Mouse (Mus musculus) adrenal gland, adult 8-10 months (tissue): ENCODE data around the gene 1700008O03Rik. TPM values are rescaled to one million over a fixed set of nuclear protein-coding genes. Genes with fewer than 3 reads are reported as not detected.

ENCODE experiments used
- DNase-seq: peaks from one replicate; pipeline ENCODE4 v3.0.0; 2022
- total RNA-seq, 4 experiments: library from RNA; stranded (reverse); gene quantifications; 2 replicates each; pipeline ENCODE4 v1.2.4; 2022

Gene 1700008O03Rik
- total RNA-seq, 4 experiments from 2014 or later: 0.73 to 2.2 (median 1.4) TPM

DNA sequence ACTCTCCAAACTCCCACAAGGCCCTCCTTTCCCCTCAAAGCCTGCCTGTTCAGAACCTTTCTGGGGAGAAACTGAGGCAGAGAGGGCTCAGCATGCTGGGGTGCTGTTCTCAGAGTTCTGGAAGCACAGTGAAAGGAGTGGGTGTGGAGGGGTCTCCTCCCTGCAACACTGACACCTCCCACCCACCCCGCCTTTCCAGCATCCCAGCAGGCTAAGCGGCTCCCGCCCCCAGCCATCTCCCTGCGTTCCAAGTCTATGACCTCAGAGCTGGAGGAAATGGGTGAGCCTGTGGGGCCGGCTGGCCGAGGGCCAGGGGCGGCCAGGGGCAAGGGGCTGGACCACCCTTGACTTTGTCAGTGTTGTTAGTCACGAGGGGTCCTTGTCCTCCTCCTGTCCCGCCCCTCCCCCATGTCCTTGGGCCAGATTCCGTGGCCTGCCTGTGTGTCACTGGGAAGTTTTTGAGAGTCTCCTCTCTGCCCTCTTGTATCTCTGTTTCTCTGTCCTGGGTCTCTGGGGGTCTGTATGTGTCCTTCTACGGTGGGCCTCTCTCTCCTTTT, 42.1 kb downstream of the 1700008O03Rik start:
- no peak for DNase-seq

DNA sequence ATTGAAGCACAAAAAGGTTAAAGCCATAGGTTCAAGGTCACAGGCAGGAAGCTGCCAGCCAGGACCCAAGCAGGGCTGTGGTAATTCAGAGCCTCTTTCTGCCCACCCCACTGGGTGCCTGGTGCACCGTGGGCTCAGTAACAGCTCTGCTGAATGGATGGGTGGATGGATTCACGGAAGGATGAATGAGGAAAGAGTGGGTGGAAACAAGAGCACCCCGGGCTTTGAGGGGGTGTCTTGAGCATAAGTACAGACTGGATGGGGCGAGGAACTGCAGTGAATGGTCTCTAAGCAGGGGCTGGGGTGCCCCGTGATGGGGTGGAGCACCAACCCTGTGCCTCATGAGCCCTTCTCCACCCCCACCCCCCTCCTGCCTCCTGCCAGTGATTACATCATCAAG, 43.9 kb downstream of the 1700008O03Rik start:
- no peak for DNase-seq

DNA sequence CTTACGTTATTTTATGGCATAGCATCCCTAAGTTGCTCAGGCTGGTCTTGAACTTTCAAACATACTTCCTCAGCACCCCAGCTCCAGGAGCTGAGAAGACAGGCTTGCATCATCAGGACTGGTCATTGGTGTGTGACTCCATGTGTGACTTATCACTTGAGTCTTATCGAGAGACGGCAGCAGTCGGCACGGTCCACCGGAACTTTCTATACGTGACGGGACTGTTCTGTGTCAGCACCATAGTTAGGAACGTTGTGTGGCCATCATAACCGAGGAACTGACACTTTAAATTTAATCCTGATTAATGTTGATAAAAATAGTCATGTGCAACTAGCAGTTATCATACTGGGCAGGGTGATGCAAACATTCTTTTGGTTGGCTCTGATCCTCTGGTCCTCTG, 44.5 kb downstream of the 1700008O03Rik start:
- no peak for DNase-seq

DNA sequence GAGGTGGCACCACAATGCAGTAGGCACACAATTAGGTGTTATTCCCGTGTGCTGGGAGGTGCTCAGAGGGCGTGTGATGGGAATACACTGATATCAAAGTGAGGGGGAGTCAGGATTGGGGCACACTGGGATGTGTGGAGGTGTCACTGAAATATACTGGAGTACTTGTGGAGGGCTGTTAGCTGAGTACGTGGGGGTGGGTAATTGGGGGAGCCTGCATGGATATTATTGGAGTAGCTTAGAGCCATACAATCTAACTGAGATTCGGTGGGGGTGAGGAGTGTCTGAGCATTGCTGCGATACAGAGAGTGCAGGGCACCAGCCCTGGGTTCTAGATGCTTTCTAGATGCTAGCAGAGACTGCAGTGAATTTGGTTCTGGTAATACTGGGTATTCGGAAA, 45.4 kb downstream of the 1700008O03Rik start:
- no peak for DNase-seq

DNA sequence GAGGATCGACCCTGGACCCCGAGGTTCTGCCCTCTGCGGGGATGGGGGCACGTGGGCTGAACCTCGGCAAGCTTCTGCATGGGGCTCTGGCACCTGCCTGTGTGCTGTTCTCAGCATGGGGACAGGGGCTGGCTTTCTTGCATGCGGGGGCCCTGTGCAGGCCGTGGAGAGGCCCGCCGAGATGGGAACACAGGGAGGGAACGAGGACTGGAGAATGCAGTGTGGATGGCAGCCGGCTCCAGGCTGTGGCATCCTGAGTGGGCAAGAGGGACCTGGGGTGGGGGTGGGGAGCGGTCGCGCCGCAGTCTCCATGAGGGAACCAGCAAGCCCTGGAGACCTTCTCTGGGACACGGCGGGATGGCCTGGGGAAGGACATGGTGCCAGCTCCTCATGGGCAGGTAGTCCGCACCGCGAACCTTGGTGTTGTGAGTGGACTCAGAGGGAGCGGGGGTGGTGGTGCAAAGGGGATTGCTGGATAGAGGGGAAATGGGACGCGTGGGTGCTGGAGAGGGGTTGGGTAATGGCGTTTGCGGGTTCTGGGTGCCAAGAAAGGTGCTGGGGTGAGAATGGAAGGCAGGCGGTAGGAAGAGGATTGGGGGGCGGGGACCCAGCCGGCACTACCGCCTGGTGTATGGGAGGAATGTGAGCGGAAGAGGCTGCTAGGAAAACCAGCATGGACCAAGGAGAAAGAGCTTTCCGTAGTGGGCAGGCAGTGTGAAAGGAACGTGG, 48.3 kb downstream of the 1700008O03Rik start:
- no peak for DNase-seq

DNA sequence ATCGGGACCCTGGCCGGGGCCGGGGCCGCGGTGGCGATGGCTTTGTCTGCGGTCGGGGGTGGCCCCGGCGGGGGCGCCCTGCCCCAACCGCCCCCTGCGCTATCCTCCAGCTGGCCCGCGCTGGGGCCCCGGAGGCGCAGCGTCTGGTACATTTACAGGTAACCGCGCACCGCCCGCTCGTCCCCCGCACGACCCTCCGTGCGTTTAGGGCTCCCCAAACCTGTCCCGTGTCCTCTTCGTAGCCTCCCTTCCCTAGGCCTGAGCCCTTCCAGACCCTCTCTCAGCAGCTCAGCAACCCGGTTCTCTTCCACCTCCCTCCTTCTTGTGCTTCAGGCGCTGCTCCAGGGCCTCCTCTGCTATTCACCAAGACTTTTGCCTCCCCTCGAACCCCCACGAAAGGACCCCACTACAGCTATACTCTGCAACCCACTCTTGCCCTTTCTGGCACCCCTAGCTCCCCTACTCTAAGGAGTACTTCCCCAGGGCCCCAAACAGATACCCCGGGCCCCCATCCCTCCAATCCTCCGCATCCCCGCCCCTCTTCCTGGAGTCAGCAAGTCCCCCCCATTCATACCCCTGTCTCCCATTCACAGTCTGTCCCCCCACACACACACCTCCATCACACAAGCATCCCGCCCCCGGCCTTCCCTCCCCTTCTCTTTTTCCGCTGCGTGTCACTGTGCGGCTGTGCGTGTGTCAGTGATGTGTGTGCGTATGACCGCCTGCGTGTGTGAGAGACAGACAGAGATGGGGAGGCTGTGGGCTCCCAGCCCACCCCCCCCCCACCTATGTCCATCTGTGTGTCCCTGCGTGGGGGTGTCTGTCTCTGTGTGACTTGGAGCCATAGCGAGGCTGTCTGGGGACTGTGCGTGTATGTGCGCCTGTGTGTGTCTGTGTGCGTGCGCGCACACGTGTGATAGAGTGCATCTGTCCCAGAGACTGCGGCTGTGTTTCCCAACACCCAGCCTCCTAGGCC, 49.3 kb downstream of the 1700008O03Rik start:
- no peak for DNase-seq

DNA sequence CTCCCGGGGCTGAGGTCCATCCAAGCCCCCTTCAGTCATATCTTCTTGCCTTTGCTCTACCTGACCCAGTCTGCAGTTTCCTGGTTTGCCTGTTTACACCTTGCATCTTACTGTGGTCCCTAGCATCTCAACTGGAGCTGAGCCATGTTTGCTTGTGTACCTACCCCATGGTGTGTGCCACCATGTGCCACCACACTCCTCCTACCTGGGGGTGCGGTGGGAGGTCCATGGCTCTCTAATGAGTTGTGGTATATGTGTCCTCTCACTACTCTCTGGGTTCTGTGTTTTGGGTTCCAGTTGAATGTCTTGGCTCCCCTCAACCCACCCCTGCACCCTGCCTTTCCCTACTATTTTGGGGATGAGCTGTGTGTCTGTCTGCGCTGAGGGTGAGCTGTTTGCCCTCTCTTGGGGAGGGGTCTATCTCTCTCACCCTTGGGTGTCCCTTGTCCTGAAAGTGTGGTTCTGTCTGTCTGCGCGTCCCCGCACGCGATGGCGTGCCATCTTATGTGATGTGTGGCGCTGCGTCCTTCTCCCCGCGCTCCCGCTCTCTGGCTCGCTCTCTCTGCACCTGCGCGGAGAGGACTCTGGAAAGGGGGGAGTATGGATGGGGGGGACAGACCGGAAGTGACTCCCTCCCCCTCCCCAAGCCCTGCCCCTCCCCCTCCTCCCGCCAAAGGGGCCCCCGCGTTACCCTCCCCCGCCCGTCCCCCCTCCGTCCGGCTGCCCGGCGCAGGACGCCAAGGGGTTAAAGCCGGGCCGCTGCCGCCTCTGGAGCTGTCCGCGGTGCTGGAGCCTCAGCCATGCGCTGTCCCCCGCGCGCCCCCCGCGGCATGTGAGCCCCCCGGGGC, 50.4 kb downstream of the 1700008O03Rik start:
- DNase-seq: no peak

DNA sequence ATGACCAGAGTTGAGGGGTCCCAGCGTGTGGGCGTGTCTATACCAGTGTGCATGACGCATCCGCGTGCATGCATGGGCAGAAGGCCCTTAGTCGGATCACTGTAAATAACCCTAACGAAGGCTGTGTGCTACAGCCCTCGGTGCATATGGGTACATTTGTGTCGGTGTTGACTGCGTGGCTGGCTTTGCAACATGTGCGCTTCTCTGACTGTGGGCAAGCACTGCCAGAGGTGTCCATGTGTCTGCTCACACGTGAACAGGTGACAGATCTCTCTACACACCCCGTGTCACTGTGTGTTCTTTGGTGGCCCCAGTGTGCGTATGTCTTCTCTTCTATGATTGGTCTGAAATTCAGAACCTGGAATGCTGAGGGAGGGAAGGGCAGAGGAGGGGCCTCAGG, 51.5 kb downstream of the 1700008O03Rik start:
- no peak for DNase-seq

DNA sequence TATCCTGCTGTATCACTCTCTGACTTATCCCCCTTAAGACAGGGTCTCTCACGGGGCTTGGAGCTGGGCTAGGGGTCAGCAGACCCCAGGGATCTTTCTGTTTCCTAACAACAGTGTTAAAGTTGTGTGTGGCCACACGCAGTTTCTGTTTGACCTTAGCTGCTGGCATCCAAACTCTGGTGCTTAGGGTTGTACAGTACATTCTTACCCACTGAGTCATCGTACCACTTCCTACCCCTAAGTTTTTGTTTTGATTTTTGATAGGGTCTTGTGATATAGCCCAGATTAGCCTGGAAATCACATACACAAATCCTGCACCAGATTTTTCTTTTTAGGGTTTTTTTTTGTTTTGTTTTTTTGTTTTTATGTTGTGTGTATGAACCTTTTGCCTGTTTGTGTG, 53.3 kb downstream of the 1700008O03Rik start:
- no peak for DNase-seq

DNA sequence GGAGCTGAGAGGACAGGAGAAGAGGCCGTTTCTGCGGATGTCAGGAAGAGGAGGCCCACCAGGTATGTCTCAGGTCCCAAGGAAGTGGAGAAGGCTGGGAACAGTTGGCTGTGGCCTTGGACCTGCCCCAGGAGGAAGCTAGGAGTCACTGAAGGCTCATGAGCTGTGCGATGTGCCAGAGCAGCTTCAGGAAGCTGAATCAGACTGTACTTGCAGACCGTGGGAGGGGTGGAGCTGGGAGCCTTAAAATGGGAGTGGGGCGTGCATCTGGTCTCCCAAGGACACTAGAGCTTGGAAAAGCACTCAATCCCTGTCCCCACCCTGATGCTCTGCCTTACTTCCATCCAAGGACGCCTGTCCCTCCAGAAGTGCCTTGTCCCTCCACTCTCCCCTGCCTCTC, 59.0 kb downstream of the 1700008O03Rik start:
- DNase-seq: no peak

DNA sequence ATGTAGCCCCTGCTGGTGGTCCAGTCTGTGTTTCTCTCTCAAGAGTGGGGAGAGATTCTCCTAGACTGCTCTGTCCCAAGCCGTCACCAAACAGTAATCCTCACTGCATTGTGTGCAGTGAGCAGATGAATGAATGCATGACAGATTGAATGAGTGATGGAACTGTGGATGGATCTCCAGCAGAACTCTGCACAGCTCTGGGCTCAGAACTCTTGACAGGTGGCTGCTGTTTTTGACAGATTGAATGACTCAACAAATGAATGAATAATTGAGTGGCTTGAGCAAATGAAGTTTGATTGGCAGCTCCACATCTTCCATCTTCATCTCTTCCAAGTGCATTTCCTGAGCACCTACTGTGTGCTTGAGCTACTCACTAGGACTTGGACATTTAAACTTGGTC, 63.3 kb downstream of the 1700008O03Rik start:
- no peak for DNase-seq

DNA sequence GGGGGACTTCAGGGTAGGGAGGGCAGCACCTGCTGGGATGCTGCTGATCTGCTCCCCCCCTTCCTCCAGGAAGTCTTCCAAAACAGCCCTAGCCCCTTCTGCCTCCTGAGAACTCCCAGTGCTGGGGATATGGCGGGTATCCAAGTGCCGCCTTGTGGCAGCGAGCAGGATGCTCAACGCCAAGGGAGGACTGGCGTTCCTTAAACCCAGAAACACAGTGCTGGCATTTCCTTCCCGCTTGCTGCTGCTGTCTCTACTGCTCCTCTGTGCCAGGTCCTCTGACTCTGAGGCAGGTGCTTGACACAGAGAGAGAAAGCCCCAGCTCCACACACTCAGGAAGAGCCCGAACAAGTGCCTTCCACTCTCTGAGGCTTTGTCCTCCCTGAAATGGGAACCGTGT, 64.7 kb downstream of the 1700008O03Rik start:
- no peak for DNase-seq

DNA sequence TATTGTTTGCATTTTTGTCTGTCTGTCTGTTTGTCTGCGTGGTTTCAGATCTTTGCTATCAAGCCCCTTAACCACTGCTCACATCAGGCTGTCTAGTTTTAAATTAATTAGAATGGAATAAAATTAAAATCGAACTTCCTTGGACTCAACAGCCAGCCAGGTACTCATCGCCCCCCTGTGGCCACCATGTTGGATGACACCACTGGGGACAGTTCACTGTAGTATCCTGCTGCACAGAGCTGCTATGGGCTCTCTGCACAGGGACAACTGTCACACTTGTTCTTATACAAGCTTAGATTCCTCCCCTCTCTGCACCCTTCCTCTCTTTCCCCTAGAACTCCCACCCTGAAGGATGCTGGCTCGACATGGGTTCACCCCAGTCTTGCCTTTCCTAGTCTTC, 67.7 kb downstream of the 1700008O03Rik start:
- no peak for DNase-seq

DNA sequence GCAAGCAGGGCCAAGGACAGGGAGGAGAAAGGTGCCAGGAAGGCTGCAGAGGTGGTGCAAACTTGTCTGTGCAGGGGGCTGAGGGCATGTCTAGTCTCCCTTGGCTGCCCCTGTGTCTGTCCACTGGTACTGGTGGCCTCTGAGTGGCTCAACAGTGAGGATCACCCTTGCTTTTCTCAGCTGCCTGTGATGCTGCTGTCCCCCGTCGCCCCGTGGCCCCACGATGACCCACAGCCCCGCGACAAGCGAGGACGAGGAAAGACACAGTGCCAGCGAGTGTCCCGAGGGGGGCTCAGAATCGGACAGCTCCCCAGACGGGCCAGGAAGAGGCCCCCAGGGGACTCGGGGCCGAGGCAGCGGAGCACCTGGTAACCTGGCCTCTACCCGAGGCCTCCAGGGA, 73.1 kb downstream of the 1700008O03Rik start:
- DNase-seq: no peak

DNA sequence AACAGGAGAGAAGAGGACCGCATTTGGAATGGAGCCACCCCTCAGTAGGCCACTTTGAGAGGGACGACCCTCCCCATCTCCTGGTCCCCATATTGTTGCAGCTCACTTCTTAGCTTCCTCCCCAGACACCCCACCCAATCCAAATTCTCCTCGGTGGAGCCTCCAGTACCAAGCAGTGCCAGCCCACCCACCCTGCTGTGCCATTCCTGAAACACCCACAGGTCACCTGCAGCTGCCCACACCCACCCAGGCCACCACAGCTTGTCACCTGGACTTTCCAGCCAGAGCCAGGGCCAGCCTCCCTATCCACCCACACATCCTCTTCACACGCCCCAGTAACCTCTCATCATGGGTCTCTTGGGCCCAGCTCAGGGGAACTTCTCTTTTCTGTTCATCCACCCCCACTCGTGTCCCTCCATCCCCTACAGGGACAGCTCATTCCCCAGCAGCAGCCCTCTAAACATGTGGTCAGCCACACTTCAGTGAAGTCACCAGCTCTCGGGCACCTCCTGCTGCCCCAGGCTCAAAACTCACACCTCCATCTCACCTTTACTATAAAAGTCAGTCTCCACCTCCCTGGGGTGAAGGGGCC, 73.8 kb downstream of the 1700008O03Rik start:
- no peak for DNase-seq

DNA sequence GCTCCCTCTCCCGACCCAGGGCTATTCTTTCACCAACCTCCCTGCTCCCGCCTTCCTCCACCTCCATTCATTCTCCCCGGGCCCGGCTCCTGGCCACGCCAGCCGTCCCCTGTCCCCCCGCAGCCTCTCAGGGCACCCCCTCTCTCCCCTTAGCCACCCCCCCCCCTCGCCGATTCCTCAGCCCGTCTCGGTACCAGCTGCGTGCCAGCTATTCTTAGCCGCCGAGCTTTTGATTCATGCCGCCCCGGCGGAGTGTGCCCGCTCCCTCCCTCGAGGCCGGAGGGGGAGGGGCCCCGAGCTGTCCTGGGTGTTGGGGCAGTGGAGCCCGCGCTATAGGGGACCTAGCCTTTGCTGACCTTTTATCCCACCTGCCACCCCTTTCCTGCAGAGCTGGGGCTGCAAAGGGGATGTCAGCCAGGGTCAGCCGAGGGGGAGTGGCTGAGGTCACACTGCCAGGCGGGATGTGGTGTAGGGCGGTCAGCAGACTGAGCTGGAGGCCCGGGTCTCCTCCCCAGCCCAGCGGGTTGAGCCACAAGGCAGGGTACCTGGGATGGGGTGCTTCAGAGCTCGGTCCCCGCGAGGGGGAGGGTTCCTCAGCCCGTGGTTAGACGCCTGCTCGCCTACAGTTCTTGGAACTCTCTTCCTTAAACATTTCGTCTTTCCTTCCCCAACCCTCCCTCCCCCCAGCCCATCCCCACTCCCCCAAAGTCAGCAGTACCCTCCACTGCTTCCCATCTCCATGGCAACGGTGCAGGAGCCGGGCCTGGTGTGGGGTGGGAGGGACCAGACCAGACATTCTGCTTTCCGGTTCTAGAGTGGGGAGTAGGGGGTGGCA, 74.5 kb downstream of the 1700008O03Rik start:
- no peak for DNase-seq

DNA sequence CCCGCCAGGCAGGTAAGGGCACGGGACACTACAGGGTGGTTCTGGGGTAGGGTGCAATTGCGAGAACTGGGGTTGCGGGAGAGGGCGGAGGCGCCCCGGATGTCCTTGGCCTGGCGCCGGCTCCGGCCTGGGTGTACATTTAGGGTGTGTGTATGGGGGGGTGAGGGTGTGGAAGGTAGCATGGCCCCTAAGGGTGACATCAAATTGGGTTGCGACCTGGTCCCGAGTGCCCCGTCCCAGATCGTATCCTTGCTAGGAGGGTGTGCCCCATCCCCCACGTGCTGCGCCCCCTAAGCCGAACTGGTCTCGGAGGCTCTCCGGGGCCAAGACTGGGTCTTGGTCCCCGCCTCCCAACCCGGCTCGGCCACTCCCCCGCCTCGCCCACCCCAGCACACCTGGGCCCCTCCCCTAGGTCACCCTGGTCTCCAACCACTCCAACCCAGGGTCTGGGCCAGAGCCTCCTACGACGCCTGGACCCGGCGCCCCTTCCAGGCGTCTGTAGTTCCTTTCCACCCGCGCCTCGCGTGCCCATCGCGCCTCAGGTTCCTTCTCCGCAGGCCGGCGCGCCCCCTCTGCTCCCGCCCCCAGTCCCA, 75.2 kb downstream of the 1700008O03Rik start:
- no peak for DNase-seq
